Mouse (Mus musculus) left cerebral cortex, postnatal 4 days (tissue): Measurements from ENCODE around the gene Cited2. TPM values are rescaled to one million over a fixed set of nuclear protein-coding genes. Genes with fewer than 3 reads are reported as not detected.

Experiments used
- DNase-seq: peaks from one replicate; pipeline ENCODE4 v3.0.0-alpha.2; 2022
- intact Hi-C: fragments of 180-260 bp; cut with DNase I; formaldehyde crosslinking; loops from one replicate; pipeline ENCODE4 v1.15.1; 2025
- total RNA-seq, 2 experiments: library from RNA; stranded (reverse); gene quantifications; 2 replicates each; pipeline ENCODE4 v1.2.3; 2021

Cited2 gene
- total RNA-seq, 2 experiments from 2014 or later, result 41.9 to 48.3 TPM

DNA sequence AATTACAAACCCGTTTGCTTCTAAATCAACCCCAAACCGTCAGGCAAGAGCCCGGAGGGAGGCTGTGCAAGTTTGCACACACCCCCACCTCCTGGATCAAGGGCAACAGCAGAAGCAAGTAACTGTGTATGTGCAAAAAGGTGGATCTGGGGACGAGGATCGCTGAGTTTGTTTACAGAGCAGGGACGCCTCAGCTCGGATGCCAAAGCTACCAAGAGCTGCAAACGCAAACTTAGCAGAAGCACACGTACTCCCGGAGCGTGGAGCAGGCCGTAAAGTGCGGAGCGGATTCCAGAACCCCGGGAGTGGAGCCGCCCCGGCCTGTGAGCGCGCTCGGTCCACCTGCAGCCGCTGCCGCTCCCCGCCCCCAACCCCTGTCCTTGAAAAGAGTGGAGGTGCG, 860 bp upstream of the Cited2 start:
- intact Hi-C loops, result loop anchor here (10.0 kb wide), 3 partner anchors 297 to 1897 kb away; no protein-coding TSS in a partner anchor
- peak; percentile 96 for DNase-seq

DNA sequence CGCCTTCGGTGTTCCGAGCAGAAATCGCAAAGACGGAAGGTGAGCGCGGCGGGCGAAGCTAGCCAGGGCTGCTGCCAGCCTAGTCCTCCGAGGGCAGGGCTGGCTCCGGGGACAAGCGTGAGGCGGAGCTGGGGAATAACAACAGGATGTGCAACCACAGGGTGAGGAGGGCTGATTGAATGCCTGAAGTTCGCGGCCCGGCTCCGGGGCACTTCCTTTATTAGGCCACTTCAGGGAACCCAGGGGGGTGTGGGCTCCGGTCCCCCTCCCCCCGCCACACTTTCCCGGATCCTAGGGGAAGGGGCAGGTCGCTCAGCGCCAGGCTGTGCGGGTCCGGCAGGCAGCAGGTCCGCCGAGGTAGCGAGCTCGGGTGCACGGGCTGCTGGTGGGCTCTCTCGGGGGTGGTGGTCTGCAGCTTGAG, 413 bp downstream of the Cited2 start:
- no peak for DNase-seq
- intact Hi-C loops, result loop anchor here (10.0 kb wide), 3 partner anchors 299 to 1899 kb away; no protein-coding TSS in a partner anchor

DNA sequence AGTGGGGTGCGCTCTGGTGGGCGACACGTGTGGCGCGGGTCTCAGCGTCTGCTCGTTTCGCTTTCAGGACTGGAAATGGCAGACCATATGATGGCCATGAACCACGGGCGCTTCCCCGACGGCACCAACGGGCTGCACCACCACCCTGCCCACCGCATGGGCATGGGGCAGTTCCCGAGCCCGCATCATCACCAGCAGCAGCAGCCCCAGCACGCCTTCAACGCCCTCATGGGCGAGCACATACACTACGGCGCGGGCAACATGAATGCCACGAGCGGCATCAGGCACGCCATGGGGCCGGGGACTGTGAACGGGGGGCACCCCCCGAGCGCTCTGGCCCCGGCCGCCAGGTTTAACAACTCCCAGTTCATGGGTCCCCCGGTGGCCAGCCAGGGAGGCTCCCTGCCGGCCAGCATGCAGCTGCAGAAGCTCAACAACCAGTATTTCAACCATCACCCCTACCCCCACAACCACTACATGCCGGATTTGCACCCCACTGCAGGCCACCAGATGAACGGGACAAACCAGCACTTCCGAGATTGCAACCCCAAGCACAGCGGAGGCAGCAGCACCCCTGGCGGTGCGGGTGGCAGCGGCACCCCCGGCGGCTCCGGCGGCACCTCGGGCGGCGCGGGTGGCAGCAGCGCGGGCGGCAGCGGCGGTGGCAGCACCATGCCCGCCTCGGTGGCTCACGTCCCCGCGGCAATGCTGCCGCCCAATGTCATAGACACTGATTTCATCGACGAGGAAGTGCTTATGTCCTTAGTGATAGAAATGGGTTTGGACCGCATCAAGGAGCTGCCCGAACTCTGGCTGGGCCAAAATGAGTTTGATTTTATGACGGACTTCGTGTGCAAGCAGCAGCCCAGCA, 1.1 kb downstream of the Cited2 start:
- intact Hi-C loops, result loop anchor here (10.0 kb wide), 3 partner anchors 299 to 1899 kb away; no protein-coding TSS in a partner anchor

DNA sequence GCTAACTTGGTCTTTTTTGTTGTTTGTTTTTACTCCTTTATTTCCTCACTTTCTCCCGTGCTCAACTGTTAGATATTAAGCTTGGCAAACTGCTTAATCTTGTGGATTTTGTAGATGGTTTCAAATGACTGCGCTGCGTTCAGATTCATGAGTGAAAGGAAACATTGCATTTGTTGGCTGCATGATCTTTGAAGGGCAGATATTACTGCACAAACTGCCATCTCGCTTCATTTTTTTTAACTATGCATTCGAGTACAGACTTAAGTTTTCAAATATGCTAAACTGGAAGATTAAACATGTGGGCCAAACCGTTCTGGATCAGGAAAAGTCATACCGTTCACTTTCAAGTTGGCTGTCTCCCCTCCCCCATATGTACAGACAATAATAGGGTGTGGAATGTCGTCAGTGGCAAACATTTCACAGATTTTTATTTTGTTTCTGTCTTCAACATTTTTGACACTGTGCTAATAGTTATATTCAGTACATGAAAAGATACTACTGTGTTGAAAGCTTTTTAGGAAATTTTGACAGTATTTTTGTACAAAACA, 2.1 kb downstream of the Cited2 start:
- intact Hi-C loops, result loop anchor here (10.0 kb wide), 3 partner anchors 300 to 1900 kb away; no protein-coding TSS in a partner anchor
- no peak for DNase-seq

More for the DNA sequence above, 1.1 kb downstream of the Cited2 start:
- DNase-seq, result peak; percentile 65

DNA sequence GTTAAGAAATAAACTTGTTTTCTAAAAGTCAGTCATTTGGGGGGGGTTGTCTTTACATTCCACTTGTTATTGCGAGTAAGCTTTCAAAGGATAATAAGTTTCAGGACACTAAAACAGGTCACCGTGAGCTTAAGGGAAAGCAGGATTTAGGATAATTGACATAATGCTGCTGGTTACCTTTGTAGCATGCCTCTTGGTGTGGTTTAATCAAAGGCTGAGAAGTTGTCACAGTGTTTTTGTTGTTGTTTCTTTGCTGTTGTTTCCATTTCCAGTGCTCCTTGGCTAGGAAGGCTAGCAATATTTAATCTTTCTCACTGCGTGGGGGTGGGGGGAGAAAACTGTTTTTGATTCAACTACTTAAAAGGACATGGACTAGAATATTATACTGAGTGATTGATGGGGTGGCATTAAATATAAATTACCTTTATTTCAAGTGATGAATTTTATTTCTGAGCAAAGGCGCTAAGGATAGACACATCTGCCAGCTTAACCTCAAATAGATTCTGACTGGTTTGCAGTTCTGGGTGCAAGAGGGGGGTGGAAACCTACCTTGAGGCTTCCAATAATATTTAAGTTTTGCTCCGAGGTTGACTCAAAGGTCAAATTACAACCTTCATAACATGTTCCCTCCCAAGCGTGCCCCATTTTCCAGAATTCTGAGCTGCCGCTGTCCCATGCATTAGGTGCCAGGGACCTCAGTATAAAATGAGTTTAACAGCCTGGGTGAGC, 2.8 kb downstream of the Cited2 start:
- no peak for DNase-seq
- intact Hi-C loops, result loop anchor here (10.0 kb wide), 3 partner anchors 301 to 1901 kb away; no protein-coding TSS in a partner anchor

DNA sequence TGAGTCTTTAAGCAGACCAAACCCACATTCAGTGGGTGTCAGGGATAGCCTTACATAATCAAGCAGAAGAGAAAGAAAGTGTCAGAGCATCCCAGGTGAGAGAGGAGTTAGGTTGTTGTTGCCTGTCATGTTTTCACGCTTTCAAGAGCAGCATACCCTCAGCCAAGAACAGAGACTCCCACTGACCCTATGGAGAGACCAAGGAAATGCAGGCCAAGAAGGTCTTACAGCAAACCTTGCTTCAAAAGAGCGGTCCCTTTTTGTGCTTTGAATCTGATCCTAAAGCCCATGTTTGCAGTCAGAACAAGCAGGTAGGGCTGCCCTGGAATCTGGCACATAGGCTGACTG, 3.3 kb downstream of the Cited2 start:
- intact Hi-C loops, result loop anchor here (10.0 kb wide), 3 partner anchors 302 to 1902 kb away; no protein-coding TSS in a partner anchor
- DNase-seq, result no peak

DNA sequence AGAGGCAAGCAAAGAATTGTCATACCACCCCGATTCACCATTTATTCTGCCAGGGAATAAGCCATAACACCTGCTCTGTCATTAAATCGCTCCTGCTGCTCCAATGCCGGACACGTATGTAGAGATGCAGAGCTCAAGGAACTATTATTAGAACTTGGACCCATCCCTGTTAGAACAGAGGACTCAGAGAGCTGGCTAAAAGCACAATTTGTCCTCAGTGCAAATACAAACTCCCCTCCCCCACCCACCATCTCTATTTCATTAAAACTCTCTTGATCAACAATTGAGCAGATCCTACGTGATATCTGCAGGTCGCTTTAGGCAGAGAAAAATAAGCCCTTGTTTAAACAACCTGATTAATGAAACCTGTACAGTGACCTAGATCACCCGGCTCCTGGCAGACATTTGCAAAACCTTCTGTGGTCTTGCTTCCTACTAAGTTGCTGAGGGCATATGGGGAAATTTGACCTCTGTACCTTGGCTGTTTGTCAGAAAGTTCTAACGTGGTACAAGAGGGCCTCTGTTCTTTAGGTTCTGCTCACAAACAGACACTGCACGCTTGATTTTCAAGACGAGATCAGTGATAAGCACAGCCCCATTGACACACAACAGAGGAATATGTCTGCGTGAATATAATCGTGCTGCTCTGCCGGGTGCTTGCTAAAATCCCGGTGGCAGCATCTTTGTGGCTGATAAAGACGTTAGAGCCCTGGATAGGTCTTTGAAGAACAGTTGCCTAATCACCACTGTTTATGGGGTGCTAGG, 4.3 kb downstream of the Cited2 start:
- no peak for DNase-seq
- intact Hi-C loops, result loop anchor here (10.0 kb wide), 3 partner anchors 303 to 1903 kb away; no protein-coding TSS in a partner anchor

DNA sequence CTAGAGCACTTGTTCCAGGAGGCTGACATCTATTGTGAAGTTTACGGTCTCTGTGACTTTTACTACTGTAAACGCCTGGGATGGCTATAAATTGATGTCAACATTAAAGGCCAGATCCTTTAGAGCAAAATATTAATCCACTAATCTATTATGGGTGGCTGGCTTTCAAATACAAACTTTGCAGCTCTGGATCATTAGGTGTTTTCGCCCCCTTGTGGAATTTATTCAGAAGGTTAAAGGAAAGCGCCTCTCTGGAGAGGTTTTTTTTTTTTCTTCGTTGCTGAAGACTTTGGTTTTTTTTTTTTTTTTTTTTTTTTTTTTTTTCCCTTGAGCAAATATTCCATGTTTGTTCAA, 4.9 kb downstream of the Cited2 start:
- intact Hi-C loops, result loop anchor here (10.0 kb wide), 3 partner anchors 303 to 1903 kb away; no protein-coding TSS in a partner anchor
- no peak for DNase-seq

DNA sequence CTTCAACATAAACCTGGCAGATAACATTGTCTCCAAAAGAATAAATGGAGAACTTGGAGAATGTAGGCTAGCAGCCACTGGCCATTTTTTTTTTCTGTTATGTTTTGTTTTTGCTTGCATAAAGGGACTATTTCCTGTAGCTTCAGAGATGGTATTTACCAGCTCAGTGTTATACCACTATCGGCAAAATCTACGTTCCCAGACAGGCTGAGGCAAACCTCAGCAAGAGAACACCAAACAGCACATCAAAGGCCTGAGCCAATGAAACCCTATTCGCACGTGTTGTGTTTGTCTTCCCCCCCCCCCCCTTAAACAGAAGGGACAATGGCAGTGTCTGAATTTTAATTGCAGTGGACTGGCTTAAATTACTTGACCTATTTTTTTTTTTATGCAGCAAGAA, 5.7 kb downstream of the Cited2 start:
- DNase-seq, result no peak
- intact Hi-C loops, result loop anchor here (10.0 kb wide), 3 partner anchors 304 to 1904 kb away; no protein-coding TSS in a partner anchor

DNA sequence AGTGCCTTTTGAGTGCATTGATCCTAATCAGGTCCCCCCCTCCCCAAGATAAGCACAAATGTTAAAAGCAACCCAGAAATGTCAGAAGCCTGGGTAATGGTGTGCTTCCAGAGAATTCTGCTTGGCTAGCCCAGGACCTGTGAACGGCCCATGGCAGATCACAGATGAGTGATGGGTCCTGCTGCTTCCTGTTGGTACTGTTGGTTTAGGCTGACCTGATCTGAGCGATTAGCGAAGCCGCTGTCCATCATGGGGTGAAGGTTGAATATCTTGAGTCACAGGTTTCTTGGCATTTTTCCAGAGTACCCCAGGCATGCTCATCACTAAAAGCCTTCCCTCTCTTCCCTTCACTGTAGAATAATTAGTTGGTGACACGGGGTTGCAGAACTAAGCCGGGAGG, 6.5 kb downstream of the Cited2 start:
- intact Hi-C loops, result loop anchor here (10.0 kb wide), 3 partner anchors 305 to 1905 kb away; no protein-coding TSS in a partner anchor
- DNase-seq, result no peak

DNA sequence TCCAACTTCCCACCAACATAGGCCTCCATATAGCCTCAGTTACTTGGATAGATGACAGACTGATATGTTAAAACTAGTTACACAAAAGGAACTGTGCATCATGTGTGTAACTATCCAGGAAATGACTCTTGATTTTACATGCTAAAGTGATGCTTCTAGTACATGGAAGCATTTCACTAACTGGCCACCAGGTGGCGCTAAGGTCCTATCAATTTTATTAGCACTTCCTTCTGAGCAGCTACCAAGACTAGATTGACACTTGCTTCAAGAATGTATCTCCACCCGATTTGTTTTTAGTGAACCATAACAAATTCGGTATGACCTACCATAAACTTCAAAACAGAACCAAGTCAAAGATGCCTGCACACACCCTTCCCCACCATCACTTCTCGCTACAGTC, 10.0 kb downstream of the Cited2 start:
- DNase-seq, result peak; percentile 79
- intact Hi-C loops, result loop anchor here (2.0 to 10.0 kb wide), 2 partner anchors 138 to 322 kb away; partner anchors contain the start of gene Reps1

DNA sequence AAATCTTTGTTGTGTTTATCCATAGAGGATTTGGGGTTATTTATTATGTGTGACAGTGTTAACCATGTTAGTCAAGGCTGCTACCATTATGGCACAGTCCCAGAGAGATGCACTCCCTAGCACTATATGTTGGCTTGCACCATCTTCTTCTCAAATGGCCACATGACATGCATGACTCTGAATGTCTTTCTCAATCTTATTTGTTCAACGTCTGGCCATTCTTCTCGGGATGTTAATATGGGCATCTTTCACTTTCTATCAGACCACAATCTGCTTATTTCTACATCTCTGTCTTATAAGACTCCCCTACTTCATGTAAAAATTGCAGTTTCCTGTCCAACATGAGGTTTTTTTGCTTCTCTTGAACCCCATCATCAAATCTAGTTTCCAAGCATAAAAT, 19.6 kb downstream of the Cited2 start:
- intact Hi-C loops, result no loop called here
- DNase-seq, result no peak

DNA sequence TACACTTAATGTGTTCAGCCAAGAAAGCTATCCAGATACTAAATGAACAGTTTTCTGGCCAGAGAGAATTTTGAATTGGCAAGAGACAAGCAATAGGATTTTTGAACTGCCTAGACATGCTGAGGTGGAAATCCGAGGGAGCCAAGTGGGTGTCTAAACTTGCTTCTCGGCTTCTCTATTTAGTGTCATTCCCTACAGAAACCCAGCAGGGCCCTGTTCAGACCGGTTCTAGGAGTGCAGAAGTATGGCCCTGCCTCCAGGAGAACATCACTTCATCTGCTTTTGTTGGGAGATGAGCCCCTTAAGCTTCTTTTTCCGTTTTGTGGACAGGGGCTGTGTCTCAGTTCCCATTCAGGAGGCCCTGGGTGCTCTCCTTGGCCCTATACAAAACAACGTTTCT, 29.5 kb downstream of the Cited2 start:
- no peak for DNase-seq
- intact Hi-C loops, result no loop called here

DNA sequence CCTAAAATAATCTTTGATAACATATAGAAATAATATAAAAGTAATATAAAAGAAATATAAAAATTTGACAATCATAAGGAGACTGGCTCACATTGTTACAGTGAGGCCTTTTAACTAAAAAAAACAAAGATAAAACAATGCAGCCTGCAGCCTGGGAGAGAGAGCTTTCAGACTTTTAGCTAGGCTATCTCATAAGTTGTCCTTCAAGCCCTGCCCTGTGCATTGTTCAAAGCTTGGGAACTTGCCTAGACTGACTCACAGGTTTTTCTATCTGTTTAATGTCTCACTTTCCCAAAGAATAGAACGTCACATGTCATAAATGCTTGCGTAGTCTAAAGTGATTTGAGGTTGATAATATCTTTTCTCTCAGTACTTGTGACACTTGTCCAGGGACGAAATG, 36.8 kb downstream of the Cited2 start:
- intact Hi-C loops, result no loop called here
- DNase-seq, result no peak

DNA sequence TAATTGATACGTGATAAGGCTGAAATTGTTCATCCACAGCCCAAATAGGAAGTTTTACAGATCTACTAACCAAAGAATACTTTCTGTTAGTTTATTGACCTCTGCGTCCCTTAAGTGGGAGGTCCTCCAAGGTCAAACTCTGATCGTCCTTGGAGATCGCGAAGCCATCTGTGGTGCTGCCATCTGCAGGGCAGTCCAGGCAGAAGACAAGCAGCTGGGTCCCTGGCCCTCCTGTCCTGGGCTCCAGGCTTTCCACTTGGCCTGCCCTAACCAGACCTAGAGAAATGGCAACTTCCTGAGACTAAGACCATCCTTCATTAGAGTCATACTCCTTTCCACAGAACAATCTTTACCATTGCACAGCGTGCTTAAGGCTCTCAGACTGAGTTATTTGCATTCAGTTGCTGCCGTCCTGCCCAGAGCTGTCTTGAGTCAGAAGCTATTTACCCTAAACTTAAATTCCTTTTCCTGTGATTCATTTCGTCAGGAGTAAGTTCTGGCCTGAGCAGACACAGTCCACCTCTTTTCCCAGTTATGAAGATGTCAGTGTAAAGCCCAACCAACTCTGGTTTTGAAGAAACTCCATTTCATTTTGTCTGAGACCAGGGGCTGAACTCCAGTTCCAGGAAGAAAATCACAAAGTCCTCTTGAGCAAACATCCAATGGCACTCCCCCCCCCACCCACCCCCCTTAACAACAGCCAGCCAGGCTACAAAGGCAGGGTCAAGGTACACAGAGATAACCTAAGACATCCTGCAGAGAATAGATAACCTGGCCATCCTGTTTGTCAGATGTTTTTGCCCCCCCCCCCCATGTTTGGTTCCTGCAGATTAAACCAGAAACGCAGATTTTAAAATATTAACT, 38.0 kb downstream of the Cited2 start:
- intact Hi-C loops, result no loop called here
- DNase-seq, result no peak

DNA sequence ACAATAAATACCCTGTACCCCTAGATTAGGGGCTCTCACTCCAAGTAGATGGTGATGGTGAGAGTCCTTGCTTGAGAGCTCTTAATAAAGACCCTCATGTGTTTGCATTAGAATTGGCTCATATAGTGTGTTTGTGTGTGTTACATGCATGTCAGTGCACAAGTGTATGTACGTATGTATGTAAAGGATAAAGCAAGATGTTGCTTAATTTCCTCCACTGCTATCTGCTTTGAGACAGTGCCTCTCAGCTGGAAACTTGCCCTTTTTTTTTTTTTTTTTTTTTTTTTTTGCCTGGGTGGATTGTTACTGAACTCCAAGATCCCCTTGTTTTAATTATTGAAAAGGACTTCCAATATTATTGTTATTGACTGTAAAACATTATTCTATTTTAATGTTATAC, 38.6 kb downstream of the Cited2 start:
- no peak for DNase-seq
- intact Hi-C loops, result no loop called here

DNA sequence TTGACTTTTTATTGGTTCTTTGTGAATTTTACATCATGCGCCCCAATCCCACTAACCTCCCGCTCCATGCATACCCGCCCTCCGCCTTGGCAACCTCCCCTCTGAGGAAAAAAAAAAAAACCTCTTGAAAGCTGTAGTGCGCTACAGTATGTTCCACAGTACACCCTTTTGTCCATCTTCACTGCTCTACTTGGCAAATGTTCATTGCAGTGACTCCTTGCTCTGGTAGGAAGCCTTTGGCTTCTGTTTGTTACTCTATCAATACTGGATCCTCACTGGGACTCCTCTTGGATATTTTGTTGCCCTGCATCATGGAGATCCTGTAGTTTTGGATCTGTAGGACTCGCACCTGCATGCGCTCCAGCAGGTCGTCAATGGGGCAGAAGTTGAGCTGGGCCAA, 39.9 kb downstream of the Cited2 start:
- intact Hi-C loops, result no loop called here

DNA sequence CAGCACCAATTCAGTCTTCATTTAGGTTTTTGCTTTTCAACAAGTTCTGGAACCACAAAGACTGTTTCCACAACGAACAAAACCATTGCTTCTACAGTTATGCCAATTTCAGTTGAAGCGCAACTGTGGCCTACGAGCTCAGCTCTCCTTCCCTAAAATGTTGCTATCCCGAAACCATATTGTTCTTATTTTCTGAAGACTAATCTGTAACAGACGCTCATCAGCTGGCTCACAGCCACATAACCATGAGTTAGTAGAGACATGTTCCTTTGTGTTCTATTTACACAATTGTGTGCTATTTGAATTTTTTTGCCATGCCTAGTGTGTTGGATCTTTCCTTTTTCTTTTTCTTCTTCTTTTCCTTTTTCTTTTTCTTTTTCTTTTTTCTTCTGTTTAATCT, 46.8 kb downstream of the Cited2 start:
- intact Hi-C loops, result no loop called here
- DNase-seq, result no peak

More for the DNA sequence above, 39.9 kb downstream of the Cited2 start:
- DNase-seq, result no peak

DNA sequence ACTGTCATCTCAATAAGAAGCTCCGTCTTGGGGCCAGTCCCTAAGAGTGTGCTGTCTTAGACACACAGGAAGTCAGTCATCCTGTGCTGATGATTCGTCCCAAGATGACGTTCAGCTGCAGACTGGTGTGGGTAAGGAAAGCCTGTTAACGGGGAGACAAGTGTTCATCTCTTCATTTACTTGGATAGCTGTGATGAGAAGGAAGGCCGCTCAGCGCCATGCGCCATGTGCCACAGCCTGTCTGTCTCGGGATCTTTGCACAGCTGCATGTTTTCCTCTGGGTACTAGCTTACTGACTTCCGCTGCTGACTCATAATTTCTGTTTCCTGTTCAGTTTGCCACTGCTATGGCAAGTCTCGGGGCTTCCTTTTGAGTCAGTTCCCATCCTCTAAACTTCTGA, 49.3 kb downstream of the Cited2 start:
- intact Hi-C loops, result no loop called here
- DNase-seq, result no peak
